Mouse (Mus musculus): Measurements from ENCODE around the gene Nkx6-2. TPM values are rescaled to one million over a fixed set of nuclear protein-coding genes. Genes with fewer than 3 reads are reported as not detected.

Gene Nkx6-2
- polyA plus RNA-seq, 1 experiment from 2014 or later: 0.09 TPM

DNA sequence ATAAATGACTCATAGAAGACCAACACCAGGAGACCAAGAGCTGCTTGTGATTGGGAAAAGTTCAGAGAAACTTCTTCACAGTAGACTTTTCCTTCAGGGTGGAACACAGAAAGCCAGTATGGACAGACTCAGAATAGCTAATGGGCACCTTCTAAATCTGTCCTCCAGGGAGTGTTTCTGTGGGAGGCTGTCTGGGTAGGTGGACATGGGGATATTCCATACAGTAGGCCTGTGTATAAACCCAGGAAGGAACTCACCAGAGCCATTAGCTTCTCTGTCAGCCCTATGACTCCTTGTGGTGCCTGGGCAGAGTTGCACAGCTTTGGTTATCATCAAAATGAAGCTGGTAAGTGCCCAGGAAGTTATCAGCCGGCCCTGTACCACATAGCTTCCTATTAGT, 42.0 kb downstream of the Nkx6-2 start:
- WGBS (ENCODE audit: insufficient replicate concordance): 42% methylated on average over 1 of the region's 1 CpGs
- ATAC-seq (ENCODE audit: low read depth): no peak
- Histone ChIP-seq H3K4me3 (replicated peaks) (no peak overlapping the region), H3K4me2 (no peak overlapping the region), H3K36me3 (no peaks in the 10 kb centered on the region), H3K27ac (no peak overlapping the region), H3K9ac (no peak overlapping the region), H3K27me3 (no peaks in the 10 kb centered on the region), H3K4me1 (replicated peaks) (no peaks in the 10 kb centered on the region), H3K9me3 (replicated peaks) (no peaks in the 10 kb centered on the region)
- no peak for DNase-seq

DNA sequence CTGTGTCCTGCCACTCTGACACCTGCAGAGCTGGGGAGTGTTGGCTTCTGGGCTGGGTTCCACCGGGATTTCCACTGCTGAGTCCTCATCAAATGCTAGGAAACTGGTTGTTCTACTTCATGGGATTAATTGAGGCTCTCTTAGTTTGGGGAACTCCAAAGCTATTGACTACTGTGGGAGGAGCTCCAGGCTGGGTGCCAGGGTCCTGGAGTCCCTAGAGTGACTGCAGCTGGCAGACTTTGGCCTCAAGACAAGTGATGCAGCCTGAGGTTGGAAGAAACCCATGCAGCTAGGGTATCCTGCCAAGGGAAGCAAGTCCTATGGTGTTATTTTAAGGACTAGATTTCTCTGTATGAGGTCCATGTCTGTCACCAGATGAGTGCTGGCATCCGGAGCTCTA, 44.1 kb downstream of the Nkx6-2 start:
- WGBS (ENCODE audit: insufficient replicate concordance): 71% methylated on average over 2 of the region's 2 CpGs
- Histone ChIP-seq H3K9me3 (replicated peaks) (no peaks in the 10 kb centered on the region), H3K4me2 (no peak overlapping the region), H3K27me3 (no peaks in the 10 kb centered on the region), H3K9ac (no peak overlapping the region), H3K27ac (no peak overlapping the region), H3K4me1 (replicated peaks) (no peaks in the 10 kb centered on the region), H3K4me3 (replicated peaks) (no peak overlapping the region), H3K36me3 (no peaks in the 10 kb centered on the region)
- ATAC-seq (ENCODE audit: low read depth): no peak
- no peak for DNase-seq

DNA sequence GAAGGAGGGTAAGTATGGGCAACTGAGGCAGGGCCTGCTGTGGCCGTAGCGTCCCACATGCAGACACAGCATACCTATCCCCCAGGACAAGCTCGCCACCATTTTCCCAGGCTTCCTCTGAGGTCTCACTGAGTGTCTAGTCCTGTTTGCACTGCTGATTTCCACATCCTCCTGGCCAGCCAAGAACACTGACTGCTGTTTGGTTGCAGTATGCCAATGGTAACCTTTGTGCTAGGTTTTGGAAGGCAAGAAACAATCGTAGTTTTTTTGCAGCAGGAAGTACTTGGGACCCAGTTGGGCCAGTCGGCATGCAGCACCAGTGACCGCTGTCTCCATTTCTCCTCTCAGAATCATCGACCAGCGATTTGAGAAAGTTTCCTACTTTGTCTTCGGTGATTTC, 44.8 kb downstream of the Nkx6-2 start:
- Histone ChIP-seq H3K4me2 (no peak overlapping the region), H3K27me3 (no peaks in the 10 kb centered on the region), H3K4me1 (replicated peaks) (no peaks in the 10 kb centered on the region), H3K4me3 (replicated peaks) (no peak overlapping the region), H3K9me3 (replicated peaks) (no peaks in the 10 kb centered on the region), H3K27ac (no peak overlapping the region), H3K36me3 (no peaks in the 10 kb centered on the region), H3K9ac (no peak overlapping the region)
- DNase-seq (no peak), ATAC-seq (ENCODE audit: low read depth) (no peak)
- WGBS (ENCODE audit: insufficient replicate concordance): 72% methylated on average over 9 of the region's 9 CpGs

DNA sequence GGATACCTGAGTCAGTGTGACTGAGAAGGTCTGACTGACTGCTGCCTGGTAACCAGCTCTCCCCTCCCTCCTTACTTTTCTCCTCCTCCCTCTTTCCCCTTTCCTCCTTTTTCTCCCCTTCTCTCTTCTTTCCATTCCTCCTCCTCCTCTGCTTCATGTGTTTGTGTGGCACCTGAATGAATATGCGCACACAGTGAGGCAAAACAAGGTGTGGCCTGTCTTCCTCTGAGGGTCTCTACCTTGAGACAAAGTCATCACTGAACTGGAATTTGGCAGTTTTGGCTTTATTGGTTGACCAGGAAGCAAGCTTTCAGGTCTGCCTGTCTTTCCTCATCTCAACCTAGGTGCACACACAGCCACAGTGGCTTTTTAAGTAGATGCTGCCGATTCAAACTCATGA, 45.8 kb downstream of the Nkx6-2 start:
- H3K9me3 ChIP-seq (replicated peaks): no peaks in the 10 kb centered on the region
- no peak overlapping the region for H3K9ac ChIP-seq
- H3K4me1 ChIP-seq (replicated peaks): no peaks in the 10 kb centered on the region
- H3K36me3 ChIP-seq: no peaks in the 10 kb centered on the region
- H3K4me2 ChIP-seq: no peak overlapping the region
- no peak overlapping the region for H3K27ac ChIP-seq
- DNase-seq: no peak
- H3K27me3 ChIP-seq: no peaks in the 10 kb centered on the region
- ATAC-seq (ENCODE audit: low read depth): no peak
- WGBS (ENCODE audit: insufficient replicate concordance): 88% methylated on average over 2 of the region's 2 CpGs
- no peak overlapping the region for H3K4me3 ChIP-seq (replicated peaks)

DNA sequence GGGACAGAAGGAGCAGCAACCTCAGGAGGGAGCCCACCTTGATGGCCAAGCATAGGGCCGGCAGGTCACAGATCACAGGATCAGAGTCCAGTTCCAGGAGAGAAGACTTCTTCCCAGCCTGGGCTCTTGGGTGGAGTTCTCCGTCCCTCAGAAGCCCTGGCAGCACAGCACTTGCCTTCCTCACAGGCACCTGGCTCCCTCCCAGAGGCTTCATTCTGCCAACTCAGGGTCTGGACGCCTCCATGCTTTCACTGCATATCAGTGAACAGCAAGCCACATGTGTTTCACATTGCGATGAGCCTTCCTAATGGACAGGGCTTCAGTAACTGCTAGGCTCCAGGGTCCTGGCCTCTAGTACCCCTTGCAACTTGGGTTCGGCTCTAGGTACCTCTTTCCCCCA, 46.3 kb downstream of the Nkx6-2 start:
- ATAC-seq (ENCODE audit: low read depth) (no peak), DNase-seq (no peak)
- Histone ChIP-seq H3K4me3 (replicated peaks) (no peak overlapping the region), H3K4me2 (no peak overlapping the region), H3K27me3 (no peaks in the 10 kb centered on the region), H3K4me1 (replicated peaks) (no peaks in the 10 kb centered on the region), H3K36me3 (no peaks in the 10 kb centered on the region), H3K9me3 (replicated peaks) (no peaks in the 10 kb centered on the region), H3K27ac (no peak overlapping the region), H3K9ac (no peak overlapping the region)
- WGBS (ENCODE audit: insufficient replicate concordance): 68% methylated on average over 5 of the region's 5 CpGs

DNA sequence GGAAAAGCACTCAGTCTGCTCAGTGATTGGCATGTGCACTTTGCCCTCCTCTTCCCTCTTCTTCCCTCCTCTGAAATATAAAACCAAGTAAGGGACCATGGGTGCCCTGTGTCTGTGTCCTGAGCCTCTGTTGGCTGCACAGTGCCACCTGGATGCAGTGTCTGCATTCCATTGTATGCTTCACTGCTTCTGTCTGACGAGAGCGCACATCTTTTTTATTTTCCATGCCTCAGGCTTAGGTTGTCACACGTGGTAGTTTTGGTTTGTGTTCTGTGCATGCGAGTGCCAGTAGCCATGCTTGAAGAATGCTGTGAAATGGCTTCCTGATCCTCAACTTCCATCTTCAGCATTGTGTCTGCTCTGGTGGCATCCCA, 51.2 kb downstream of the Nkx6-2 start:
- no peaks in the 10 kb centered on the region for H3K9me3 ChIP-seq (replicated peaks)
- no peaks in the 10 kb centered on the region for H3K27me3 ChIP-seq
- DNase-seq (no peak), ATAC-seq (ENCODE audit: low read depth) (no peak)
- no peak overlapping the region for H3K9ac ChIP-seq
- 74% methylated on average over 4 of the region's 4 CpGs for WGBS (ENCODE audit: insufficient replicate concordance)
- H3K4me3 ChIP-seq (replicated peaks): no peak overlapping the region
- no peaks in the 10 kb centered on the region for H3K4me1 ChIP-seq (replicated peaks)
- no peak overlapping the region for H3K4me2 ChIP-seq
- no peak overlapping the region for H3K27ac ChIP-seq
- no peaks in the 10 kb centered on the region for H3K36me3 ChIP-seq

DNA sequence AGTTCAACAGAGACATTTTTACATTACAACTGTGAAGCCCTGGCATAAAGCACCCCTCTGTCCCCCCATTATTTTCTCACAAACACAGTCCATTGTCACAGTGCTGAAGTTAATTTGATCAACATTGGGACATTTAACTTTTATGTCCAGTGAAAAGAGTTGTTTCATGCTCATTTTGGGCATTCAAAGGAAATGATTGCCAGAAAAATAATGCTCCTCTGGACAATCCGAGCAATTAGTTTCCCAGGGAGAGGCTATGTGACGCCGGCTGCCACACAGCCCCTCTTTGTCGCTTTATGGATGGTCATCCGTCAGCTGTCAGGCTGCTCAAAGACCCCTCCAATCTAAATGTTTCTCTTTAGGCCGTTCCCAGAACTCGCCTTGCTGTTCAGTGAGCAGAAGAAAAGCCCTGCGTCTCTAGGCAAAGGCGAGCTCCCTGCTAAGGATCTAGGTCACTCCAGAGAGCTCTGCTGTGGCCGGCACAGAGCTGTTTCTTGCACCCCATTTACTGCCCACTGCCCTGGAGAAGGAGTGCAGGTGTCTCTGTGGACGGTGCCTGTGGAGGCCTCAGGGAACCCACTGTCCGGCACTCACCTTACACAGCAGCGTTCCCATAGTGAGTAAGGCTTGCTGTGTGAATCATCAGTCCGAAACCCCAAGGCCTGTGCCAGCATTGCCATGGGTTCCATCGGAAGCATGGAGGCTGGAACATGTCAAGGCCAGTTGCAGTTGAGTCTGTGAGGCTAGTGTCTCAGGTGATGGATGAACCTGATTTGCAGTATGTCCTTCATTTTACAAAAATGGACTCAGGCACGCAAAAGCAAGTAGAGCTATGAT, 51.8 kb downstream of the Nkx6-2 start:
- Histone ChIP-seq H3K27me3 (no peaks in the 10 kb centered on the region), H3K9me3 (replicated peaks) (no peaks in the 10 kb centered on the region), H3K4me3 (replicated peaks) (no peak overlapping the region), H3K4me2 (no peak overlapping the region), H3K4me1 (replicated peaks) (no peaks in the 10 kb centered on the region), H3K36me3 (no peaks in the 10 kb centered on the region), H3K9ac (no peak overlapping the region), H3K27ac (no peak overlapping the region)
- no peak for ATAC-seq (ENCODE audit: low read depth)
- whole genome bisulfite sequencing (ENCODE audit: insufficient replicate concordance): 78% methylated on average over 16 of the region's 16 CpGs
- no peak for DNase-seq

Other genes with a start within 250 kb of the Nkx6-2 start
- 4.0 and 4.3 TPM in 2 replicates for gene Inpp5a, start 193.7 kb downstream of the Nkx6-2 start, polyA plus RNA-seq (2015; fragmentation: Nextera tagmentation; extraction: Ambion mirVana)
- gene Cfap46, start 101.0 kb upstream of the Nkx6-2 start, polyA plus RNA-seq (2015; fragmentation: Nextera tagmentation; extraction: Ambion mirVana): not detected in 2 replicates